Mouse (Mus musculus) hematopoietic stem cell, adult 5-6 weeks (primary cell): ENCODE measurements around the gene Dclre1a. TPM values are rescaled to one million over a fixed set of nuclear protein-coding genes. Genes with fewer than 3 reads are reported as not detected.
"Not testable (repeated sequence)": the region's sequence is repeated elsewhere in the genome, so short reads cannot be mapped to it uniquely, and the experiment has no call there.

Source experiments
- ATAC-seq, 2 experiments: fragments of 125-278 bp in 1 of 2; replicated peaks in 1 of 2; 2 replicates each; pipeline ENCODE4 v1.8.0; 2016 to 2017; ENCODE audit warnings: inconsistent platforms in 2 of 2, mild to moderate bottlenecking in 2 of 2, moderate number of reproducible peaks in 2 of 2, low read depth in 1 of 2, moderate TSS enrichment in 1 of 2; ENCODE audit not compliant: low FRiP score in 2 of 2, poor library complexity in 2 of 2, severe bottlenecking in 2 of 2, insufficient read depth in 1 of 2, low TSS enrichment in 1 of 2
- total RNA-seq: library from RNA; stranded (forward); fragments of 172-1452, 232-1000 nt; gene quantifications from 2 replicates; pipeline ENCODE4 v1.2.3, GENCODE M21; 2017

Gene Dclre1a
- total RNA-seq, 1 experiment from 2014 or later, result 14.9 TPM

DNA sequence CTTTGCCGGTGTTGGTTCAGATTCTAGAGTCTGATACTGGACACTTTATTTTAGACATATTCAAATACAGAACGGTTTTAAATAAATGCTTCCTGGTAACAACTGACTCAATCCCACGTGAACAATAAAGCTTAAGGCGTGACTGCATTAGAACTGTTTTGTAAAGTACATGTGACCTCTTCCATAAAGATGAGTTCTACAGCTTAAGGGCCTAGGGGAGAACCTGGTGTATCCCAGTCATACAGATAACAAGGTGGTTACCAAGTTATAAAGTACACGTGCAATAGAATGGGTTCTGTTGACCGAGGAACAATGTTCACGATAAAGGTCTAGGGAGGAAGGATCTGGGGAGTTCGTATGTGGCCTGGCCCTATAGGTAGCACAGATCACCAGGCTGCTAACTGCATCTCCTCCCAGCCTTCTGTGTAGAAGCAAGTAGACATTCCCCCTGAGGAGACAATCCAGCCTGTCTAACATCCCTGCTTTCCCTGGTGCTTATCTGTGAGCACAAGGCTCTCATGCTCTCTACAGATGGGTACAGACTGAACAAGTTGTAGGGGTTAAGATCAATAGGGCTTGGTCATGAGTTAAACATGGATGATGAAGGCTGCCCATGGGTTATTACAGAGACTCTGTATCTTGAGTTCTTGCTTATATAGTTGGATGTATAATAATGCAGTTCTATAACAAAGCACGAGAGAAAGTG lies 14.6 kb upstream of the Dclre1a start:
- ATAC-seq, result no peak

GRCm38 (mm10) chr19:56555972-56556371 lies 8.0 kb upstream of the Dclre1a start:
- peak; percentile 87 to 88 for ATAC-seq

DNA sequence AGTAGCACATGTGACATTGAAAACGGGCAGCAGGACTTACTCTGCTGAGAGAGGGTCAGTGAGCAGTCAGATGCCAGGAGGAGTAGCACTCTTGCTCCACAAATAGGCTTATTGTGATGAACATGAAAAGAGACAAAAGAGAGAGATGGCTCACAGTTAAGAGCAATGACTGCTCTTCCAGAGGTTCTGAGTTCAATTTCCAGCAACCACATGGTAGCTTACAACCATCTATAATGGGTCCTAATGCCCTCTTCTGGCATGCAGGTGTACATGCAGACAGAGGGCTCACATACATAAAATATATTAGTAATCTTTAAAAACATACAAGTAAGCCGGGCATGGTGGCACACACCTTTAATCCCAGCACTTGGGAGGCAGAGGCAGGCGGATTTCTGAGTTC lies 5.2 kb upstream of the Dclre1a start:
- ATAC-seq, result no peak

DNA sequence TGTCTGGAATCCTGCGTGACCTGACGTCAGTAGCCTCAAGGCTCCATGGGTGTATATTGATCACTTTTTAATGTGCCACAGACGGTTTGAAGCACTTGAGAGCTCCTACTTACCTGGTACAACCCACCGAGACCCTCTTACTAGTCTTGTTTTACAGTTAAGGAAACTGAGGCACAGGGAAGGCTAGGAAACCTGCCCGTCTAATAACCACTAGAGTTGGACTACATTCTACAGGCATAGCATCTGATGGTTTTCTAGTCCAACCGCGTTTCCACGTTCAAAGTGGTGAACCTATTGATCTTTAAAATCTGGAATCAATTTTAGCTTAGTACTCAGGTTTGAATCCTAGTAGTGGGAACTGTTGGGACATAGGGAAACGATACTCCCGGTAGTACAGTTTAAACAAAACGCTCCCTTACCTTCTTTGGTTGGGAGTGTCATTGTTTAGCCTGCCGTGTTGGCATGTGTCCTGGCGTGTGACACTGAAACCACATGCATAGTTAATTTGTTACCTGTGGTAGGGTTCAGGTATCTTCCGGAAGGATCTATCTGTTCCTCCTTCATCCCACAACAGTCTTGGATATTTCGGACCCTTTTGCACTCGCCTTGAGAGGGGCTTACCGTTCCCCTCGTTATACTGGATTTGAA lies 1.1 kb upstream of the Dclre1a start:
- ATAC-seq, result no peak

GRCm38 (mm10) chr19:56548230-56549032 lies 409 bp upstream of the Dclre1a start, which contains the start of gene Nhlrc2:
Nhlrc2 (plus strand) TSS chr19:56548261.
- peak; percentile 79 to 88 for ATAC-seq

DNA sequence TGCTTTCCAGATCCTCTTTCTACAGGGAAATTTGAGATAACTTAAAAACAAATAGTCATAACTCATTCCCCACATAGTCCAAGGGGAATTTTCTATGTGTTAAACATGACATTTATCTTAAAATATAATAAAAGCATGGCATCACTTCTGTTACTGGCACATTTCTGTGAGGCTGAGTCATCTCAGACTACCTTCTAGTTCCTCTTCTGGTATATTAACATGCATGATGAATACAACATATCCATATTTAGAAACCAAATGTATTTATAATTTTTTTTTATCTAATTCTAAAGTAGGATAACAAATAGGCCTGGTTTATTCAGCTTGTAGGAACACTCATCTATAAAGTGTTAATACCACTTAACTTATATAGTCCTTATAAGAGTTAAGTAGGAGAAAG lies 2.0 kb downstream of the Dclre1a start:
- no peak for ATAC-seq

DNA sequence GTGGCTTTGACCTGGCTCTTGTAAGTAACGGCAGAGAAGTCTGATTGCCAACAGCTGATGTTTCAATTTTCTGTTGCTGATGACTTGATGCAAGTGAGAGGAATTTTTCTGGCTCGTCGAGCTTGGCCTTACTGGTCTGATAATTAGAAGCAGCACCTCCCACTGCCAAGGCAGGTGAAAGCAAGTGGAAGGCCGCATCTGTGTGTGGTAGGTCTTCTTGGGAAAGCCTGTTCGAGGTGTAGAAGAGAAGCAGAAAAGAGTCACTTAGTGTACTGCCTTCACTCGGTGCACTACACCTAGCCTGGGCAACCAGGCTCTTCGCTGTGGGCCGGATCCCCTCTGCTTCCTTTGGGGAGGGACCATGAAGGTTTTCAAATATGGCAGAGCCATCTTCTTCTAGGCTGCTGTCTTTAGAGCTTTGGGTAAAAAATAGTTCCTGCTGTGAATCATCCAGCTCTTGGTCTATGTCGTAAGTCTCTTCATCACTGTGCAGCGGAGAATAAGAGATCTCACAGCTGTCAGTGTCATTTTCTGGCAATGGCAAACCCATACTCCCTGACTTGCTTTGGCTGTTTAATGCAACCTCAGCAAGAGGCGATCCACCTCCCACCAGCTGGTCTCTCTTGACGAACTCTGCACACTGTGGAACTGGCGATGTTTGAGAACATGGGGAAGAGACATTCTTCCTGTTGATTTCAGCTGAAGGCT lies 3.2 kb downstream of the Dclre1a start:
- ATAC-seq, result no peak

DNA sequence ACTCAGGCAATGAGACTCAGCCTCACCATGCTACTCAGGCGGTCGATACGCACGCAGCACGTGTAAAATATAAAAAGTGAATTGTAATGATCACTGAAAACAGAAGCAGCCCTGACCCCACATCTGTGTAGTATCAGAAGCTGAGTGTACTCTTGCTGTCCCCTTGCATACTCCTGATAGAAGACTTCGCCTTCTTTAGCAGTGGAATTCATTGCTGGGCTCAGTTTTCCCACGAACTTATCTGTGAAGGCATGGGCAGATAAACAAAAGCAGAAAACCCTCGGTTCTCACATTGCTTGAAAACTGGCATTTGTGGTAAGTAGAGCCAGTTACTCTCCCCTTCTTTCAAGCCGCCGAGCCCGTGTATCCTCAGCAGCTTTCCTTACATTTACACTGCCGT lies 4.7 kb downstream of the Dclre1a start:
- ATAC-seq, result no peak

- ATAC-seq, result no peak
Observed at GRCm38 (mm10) chr19:56535765-56536164, 12.3 kb downstream of the Dclre1a start.

GRCm38 (mm10) chr19:56535064-56535463 lies 13.0 kb downstream of the Dclre1a start:
- no peak; a peak in 1 of 4 replicates for ATAC-seq

GRCm38 (mm10) chr19:56534337-56534736 lies 13.7 kb downstream of the Dclre1a start:
- no peak for ATAC-seq

DNA sequence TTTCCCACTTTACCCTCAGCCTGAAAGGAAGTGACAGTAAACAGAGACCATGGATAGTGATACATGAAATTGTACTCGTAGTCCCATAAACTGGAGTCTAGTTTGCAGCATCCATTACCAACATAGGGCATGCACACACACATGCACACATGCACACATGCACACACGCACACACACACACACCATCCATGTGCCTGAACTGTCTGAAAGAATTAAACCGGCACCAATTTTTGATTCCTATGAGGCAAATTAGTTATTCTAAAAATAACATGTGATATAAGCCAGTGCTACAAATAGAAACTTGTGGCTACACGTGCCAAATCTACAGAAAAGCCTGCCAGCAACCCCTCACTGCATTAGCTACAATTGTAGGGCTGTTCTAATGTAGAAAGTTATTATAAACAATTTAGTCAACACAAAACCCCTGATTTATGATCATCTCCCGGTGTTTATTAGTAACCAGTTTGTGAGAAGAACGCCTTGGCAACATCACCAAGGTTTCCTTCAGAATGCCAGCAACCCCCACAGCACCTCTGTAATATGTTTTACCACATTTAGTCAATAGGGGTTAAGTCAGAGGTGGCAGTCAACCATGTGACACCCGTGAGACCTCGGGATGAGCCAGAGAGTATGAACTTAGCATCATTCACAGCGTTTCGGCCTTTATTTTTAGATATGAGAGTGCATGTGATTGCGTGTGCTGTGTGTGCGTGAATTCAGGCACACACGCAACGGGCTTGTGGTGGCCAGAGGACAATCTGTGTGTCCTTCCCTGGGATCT lies 14.5 kb downstream of the Dclre1a start:
- no peak for ATAC-seq

DNA sequence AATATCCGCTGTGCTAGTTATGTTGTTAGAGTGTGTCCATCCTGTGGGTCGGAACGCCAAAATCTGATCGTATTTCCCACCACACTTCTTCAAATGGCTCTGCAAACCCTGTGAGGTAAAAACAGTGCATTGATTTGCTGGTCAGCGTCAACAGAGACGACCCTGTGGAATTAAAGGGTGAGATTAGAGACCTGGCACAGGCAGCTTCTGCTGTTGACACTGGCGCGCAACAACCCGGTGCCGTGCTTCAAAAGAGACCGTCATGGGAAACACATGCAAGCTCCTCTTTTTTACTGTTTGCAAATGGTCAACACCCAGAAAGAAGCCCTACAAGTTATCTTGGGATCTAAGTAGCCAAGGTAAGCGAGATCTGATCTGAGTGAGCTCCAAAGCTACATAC lies 16.8 kb downstream of the Dclre1a start:
- no peak for ATAC-seq

GRCm38 (mm10) chr19:56530529-56530928 lies 17.5 kb downstream of the Dclre1a start:
- peak; percentile 96 for ATAC-seq

- not testable (repeated sequence) for ATAC-seq
Observed at GRCm38 (mm10) chr19:56519408-56519807, 28.6 kb downstream of the Dclre1a start.

DNA sequence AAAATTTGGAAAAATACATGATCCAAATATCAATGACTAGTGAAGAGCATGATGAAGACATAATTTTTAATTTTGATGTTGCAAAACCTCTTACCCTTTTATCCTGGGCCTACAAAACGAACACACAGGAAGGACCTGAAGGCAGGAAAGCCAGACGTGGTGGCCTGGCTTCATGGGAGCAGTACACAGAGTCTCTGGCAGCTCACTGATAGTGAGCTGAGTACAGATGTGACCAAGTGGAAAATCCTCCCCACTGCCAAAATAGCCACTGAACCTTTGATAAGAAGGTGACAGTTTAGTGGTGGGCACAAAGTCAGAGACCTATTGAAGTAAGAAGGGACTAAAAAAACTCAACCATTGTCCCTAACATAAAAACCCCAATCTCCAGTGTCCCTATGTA lies 34.5 kb downstream of the Dclre1a start:
- not testable (repeated sequence) for ATAC-seq

DNA sequence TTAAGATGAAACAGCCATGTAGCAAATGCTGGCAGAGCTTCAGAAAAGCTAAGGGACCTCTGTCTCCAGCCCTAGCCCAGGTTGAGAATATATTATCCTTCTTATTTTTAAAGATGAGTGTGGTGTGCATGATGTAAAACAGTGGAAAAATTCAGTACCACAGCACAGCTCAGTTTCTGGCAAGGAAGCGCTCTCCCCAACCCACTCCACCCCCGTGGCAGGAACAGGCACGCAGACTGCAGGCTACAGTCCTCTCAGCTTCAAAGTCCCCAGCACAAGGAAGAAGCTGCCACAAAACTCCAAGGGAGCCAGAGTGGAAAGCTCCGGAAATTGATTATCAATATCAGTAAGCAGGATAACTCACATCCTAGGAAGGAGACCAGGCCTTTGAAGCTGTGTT lies 36.8 kb downstream of the Dclre1a start:
- ATAC-seq, result not testable (repeated sequence)
